Mouse (Mus musculus): ENCODE measurements at regions not wholly inside any gene's neighbourhood (a gene's known extent, or its start where the extent isn't known, plus 50 kb on each side); places are given as distances from the start of the nearest gene placed in this dataset.
A peak's percentile ranks its signal among the peaks of the same experiment; 100 is the strongest.

DNA sequence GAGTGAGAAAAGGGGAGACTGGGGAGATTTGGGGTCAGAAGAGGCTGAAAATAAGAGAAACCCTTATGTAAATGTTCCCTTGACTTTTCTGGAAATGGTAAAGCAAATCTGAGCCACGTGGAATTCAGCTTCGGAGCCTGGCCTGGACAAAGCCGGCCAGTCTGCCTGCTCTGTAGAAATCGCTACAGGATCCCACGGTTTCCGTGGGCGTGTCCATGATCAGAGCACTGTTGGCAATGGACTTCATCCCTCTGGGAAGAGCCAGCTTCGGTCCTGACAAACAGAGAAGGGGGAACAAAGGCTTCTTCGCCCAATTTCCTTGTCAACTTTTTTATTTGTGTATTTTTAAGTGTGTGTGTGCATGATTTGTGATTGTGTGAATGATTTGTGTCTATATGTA, 490.7 kb upstream of the Nox3 start:
- Histone ChIP-seq H3K4me3 (replicated peaks; ENCODE audit: extremely low read depth, low read depth, low read length) (no peak overlapping the region), H3K4me1 (ENCODE audit: control insufficient read depth, insufficient read depth, low read length) (no peaks in the 10 kb centered on the region)
- TF ChIP-seq POLR2A (IDR thresholded peaks at IDR 0.05; ENCODE audit: borderline replicate concordance, extremely low read depth, low read depth, low read length) (no peak), CTCF (IDR thresholded peaks at IDR 0.05; ENCODE audit: insufficient read depth, low read length) (no peak)
- no peak for DNase-seq
- WGBS, result 53% methylated on average over 9 of the region's 9 CpGs

DNA sequence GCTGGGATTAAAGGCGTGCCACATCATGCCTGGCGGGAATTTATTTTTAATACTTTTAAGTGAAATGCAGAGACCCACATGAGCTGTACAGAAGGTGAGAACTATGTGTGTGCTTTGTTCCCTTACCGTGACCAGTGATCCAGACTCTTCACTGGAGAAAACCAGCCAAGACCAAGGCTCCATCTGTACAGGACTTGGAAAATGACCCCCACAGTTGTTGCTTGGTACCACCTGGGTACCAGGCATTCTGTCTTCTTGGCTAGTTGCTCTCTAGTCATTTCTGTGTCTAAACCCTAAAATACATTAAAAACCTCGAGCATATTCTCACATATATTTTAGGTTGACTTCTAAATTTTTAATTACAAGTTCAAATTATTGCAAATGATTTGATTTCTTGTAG, 491.5 kb upstream of the Nox3 start:
- TF ChIP-seq CTCF (IDR thresholded peaks at IDR 0.05; ENCODE audit: insufficient read depth, low read length), result no peak
- TF ChIP-seq POLR2A (IDR thresholded peaks at IDR 0.05; ENCODE audit: borderline replicate concordance, extremely low read depth, low read depth, low read length), result no peak
- WGBS, result 88% methylated on average over 4 of the region's 4 CpGs

GRCm38 (mm10) chr17:4196793-4197448, 500.9 kb upstream of the Nox3 start:
- WGBS, result 54% methylated on average over 8 of the region's 8 CpGs
- peak; percentile 19 for DNase-seq
- TF ChIP-seq POLR2A (IDR thresholded peaks at IDR 0.05; ENCODE audit: borderline replicate concordance, extremely low read depth, low read depth, low read length) (no peak), CTCF (IDR thresholded peaks at IDR 0.05; ENCODE audit: insufficient read depth, low read length) (no peak)
- Histone ChIP-seq H3K4me1 (ENCODE audit: control insufficient read depth, insufficient read depth, low read length) (0 out of 2 replicates have a peak, but pooled peaks cover 2% of the 10 kb centered on the region), H3K4me3 (replicated peaks; ENCODE audit: extremely low read depth, low read depth, low read length) (no peak overlapping the region)

More for the DNA sequence above, 491.5 kb upstream of the Nox3 start:
- DNase-seq, result no peak
- Histone ChIP-seq H3K4me3 (replicated peaks; ENCODE audit: extremely low read depth, low read depth, low read length) (no peak overlapping the region), H3K4me1 (ENCODE audit: control insufficient read depth, insufficient read depth, low read length) (no peaks in the 10 kb centered on the region)

GRCm38 (mm10) chr17:4198001-4198400, 501.9 kb upstream of the Nox3 start:
- Histone ChIP-seq H3K4me1 (ENCODE audit: control insufficient read depth, insufficient read depth, low read length) (0 out of 2 replicates have a peak, but pooled peaks cover 2% of the 10 kb centered on the region), H3K4me3 (replicated peaks; ENCODE audit: extremely low read depth, low read depth, low read length) (no peak overlapping the region)
- no peak for TF ChIP-seq POLR2A (IDR thresholded peaks at IDR 0.05; ENCODE audit: borderline replicate concordance, extremely low read depth, low read depth, low read length)
- 69% methylated on average over 3 of the region's 3 CpGs for WGBS
- no peak for DNase-seq

DNA sequence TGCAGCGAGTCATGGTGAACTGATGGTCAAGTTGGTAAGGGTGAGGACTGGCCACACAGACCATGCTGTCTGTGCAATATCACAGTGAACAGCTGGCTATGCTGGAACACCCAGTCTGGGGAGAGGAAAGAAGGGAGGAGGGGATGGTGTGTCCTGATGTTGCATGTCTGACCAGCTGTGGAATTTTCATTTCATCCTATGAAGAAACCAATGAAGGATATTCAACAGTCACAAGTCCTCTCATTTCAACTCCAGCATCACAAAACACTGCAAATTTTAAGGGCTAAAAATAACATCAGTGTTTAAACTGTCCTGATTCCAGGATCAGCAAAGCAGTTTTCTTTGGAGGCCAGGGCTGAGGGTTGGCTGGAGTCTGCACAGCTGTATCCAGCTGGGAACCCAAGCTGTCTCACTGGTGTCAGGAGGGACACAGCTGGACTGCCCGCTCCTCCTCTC, 503.7 kb upstream of the Nox3 start:
- no peak for TF ChIP-seq CTCF (IDR thresholded peaks at IDR 0.05; ENCODE audit: insufficient read depth, low read length)
- no peak for TF ChIP-seq POLR2A (IDR thresholded peaks at IDR 0.05; ENCODE audit: borderline replicate concordance, extremely low read depth, low read depth, low read length)
- 0 out of 2 replicates have a peak, but pooled peaks cover 2% of the 10 kb centered on the region for H3K4me1 ChIP-seq (ENCODE audit: control insufficient read depth, insufficient read depth, low read length)
- DNase-seq, result no peak
- WGBS, result 53% methylated on average over 2 of the region's 2 CpGs
- no peak overlapping the region for H3K4me3 ChIP-seq (replicated peaks; ENCODE audit: extremely low read depth, low read depth, low read length)

- WGBS, result 91% methylated on average over 4 of the region's 4 CpGs
- TF ChIP-seq POLR2A (IDR thresholded peaks at IDR 0.05; ENCODE audit: borderline replicate concordance, extremely low read depth, low read depth, low read length) (no peak), CTCF (IDR thresholded peaks at IDR 0.05; ENCODE audit: insufficient read depth, low read length) (no peak)
- no peak overlapping the region for H3K4me3 ChIP-seq (replicated peaks; ENCODE audit: extremely low read depth, low read depth, low read length)
- H3K4me1 ChIP-seq (ENCODE audit: control insufficient read depth, insufficient read depth, low read length), result 0 out of 2 replicates have a peak, but pooled peaks cover 2% of the 10 kb centered on the region
- no peak for DNase-seq
These were observed 505.2 kb upstream of the Nox3 start for GRCm38 (mm10) chr17:4201300-4201699.

DNA sequence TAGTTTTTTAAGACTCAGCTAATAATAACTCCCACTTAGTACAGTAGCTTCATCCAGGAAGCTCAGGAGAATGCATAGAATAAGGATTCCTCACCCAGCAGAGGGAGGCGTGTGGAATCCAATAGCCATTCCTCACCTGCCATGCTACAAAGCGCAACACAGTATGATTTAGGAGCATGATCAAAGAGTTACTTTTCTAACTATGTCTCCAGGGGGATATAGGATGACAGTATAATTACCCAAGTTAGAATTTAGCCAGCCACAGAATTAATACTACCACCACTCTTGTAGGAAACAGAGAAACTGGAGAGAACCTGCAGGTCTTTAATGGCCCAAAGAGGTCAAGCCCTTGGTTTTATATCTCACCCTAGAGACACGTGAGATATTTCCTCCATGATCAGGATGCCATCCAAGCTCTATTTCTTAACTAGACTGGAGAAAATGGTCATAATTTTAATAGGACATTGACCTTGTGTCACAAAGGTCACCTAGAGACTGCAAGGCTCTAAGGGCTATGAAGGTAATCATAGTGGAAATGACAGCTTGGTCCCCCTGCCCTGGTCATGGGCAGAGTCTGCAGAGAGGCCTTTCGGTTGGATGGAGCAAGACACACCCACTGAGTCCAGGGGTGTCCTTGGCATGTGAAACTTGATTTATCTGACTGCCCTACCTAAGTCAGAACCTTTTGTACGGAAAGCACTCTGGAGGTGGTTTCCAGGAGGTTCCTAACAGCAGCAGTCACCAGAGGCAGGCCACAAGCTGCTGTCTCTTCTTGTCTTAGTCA, 512.3 kb upstream of the Nox3 start:
- 88% methylated on average over 5 of the region's 5 CpGs for WGBS

GRCm38 (mm10) chr17:4209650-4210049, 513.6 kb upstream of the Nox3 start:
- Histone ChIP-seq H3K4me1 (ENCODE audit: control insufficient read depth, insufficient read depth, low read length) (no peaks in the 10 kb centered on the region), H3K4me3 (replicated peaks; ENCODE audit: extremely low read depth, low read depth, low read length) (no peak overlapping the region)
- TF ChIP-seq CTCF (IDR thresholded peaks at IDR 0.05; ENCODE audit: insufficient read depth, low read length), result no peak
- no peak for TF ChIP-seq POLR2A (IDR thresholded peaks at IDR 0.05; ENCODE audit: borderline replicate concordance, extremely low read depth, low read depth, low read length)
- DNase-seq, result no peak
- 50% methylated on average over 8 of the region's 8 CpGs for WGBS

More for the DNA sequence above, 512.3 kb upstream of the Nox3 start:
- Histone ChIP-seq H3K4me3 (replicated peaks; ENCODE audit: extremely low read depth, low read depth, low read length) (no peak overlapping the region), H3K4me1 (ENCODE audit: control insufficient read depth, insufficient read depth, low read length) (no peaks in the 10 kb centered on the region)
- DNase-seq, result no peak
- no peak for TF ChIP-seq CTCF (IDR thresholded peaks at IDR 0.05; ENCODE audit: insufficient read depth, low read length)
- no peak for TF ChIP-seq POLR2A (IDR thresholded peaks at IDR 0.05; ENCODE audit: borderline replicate concordance, extremely low read depth, low read depth, low read length)

DNA sequence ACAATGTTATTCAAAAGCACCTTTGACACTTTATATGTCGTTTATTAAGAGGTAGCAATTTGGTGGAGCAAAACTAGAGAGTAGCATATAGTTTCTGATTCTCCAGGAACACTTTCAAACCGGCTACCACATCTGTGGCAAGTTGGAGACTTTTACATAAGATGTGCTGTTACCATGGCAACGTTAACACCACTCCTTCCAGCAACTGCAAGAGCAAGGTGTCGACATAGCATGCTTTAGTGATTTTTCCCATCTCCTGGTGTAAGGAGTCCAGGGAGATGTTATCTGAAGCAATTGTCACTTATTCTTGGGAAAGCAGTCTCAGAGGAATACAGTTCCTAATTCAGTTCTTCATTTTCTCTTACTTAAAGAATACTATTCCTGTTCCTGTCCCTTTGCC, 516.5 kb upstream of the Nox3 start:
- DNase-seq, result no peak
- 43% methylated on average over 4 of the region's 4 CpGs for WGBS
- Histone ChIP-seq H3K4me3 (replicated peaks; ENCODE audit: extremely low read depth, low read depth, low read length) (no peak overlapping the region), H3K4me1 (ENCODE audit: control insufficient read depth, insufficient read depth, low read length) (no peaks in the 10 kb centered on the region)
- TF ChIP-seq POLR2A (IDR thresholded peaks at IDR 0.05; ENCODE audit: borderline replicate concordance, extremely low read depth, low read depth, low read length) (no peak), CTCF (IDR thresholded peaks at IDR 0.05; ENCODE audit: insufficient read depth, low read length) (no peak)
